Mouse (Mus musculus): ENCODE data around the gene E130218I03Rik. TPM values are rescaled to one million over a fixed set of nuclear protein-coding genes. Genes with fewer than 3 reads are reported as not detected.

Gene E130218I03Rik
- not detected in 2 replicates for polyA plus RNA-seq (2012; ENCODE audit: insufficient read depth, insufficient read length, missing spikeins)

- H3K4me1 ChIP-seq (ENCODE audit: control insufficient read depth, insufficient read depth, insufficient read length, low read length) = peaks cover 5% of the 10 kb centered on the region
- no peak within 1 kb of the TSS for H3K27ac ChIP-seq (replicated peaks; ENCODE audit: low read depth, low read length)
- peak within 1 kb of the TSS; percentile 93 for H3K4me3 ChIP-seq (ENCODE audit: insufficient read depth, low read depth, low read length)
Measured at GRCm38 (mm10) chr4:134243516-134244250, at the start of gene E130218I03Rik. TSS of gene E130218I03Rik (plus strand) at chr4:134243662.

GRCm38 (mm10) chr4:134199371-134199770, 44.1 kb upstream of the E130218I03Rik start:
- H3K4me3 ChIP-seq (ENCODE audit: insufficient read depth, low read depth, low read length) = no peak overlapping the region
- H3K4me1 ChIP-seq (ENCODE audit: control insufficient read depth, insufficient read depth, insufficient read length, low read length) = no peaks in the 10 kb centered on the region
- no peak overlapping the region for H3K27ac ChIP-seq (replicated peaks; ENCODE audit: low read depth, low read length)

- H3K27ac ChIP-seq (replicated peaks; ENCODE audit: low read depth, low read length) = no peak within 1 kb of the TSS
- no peak within 1 kb of the TSS for H3K4me3 ChIP-seq (ENCODE audit: insufficient read depth, low read depth, low read length)
- H3K4me1 ChIP-seq (ENCODE audit: control insufficient read depth, insufficient read depth, insufficient read length, low read length) = no peaks in the 10 kb centered on the region
Measured at GRCm38 (mm10) chr4:134202904-134203303, 40.6 kb upstream of the E130218I03Rik start, which contains the start of gene Gm7534. TSS of gene Gm7534 (minus strand) at chr4:134203004.

GRCm38 (mm10) chr4:134203340-134203896, 40.0 kb upstream of the E130218I03Rik start:
- Histone ChIP-seq H3K4me3 (ENCODE audit: insufficient read depth, low read depth, low read length) (no peak overlapping the region), H3K4me1 (ENCODE audit: control insufficient read depth, insufficient read depth, insufficient read length, low read length) (no peaks in the 10 kb centered on the region), H3K27ac (replicated peaks; ENCODE audit: low read depth, low read length) (no peak overlapping the region)

GRCm38 (mm10) chr4:134206488-134207053, 36.9 kb upstream of the E130218I03Rik start:
- no peak overlapping the region for H3K27ac ChIP-seq (replicated peaks; ENCODE audit: low read depth, low read length)
- H3K4me3 ChIP-seq (ENCODE audit: insufficient read depth, low read depth, low read length) = no peak overlapping the region
- H3K4me1 ChIP-seq (ENCODE audit: control insufficient read depth, insufficient read depth, insufficient read length, low read length) = no peaks in the 10 kb centered on the region

- H3K27ac ChIP-seq (replicated peaks; ENCODE audit: low read depth, low read length) = no peak overlapping the region
- H3K4me3 ChIP-seq (ENCODE audit: insufficient read depth, low read depth, low read length) = no peak overlapping the region
Measured at GRCm38 (mm10) chr4:134222793-134223600, 20.5 kb upstream of the E130218I03Rik start.

GRCm38 (mm10) chr4:134227194-134227593, 16.3 kb upstream of the E130218I03Rik start, which contains the start of gene Catsper4:
TSS of gene Catsper4 (minus strand) at chr4:134227383.
- Histone ChIP-seq H3K4me1 (ENCODE audit: control insufficient read depth, insufficient read depth, insufficient read length, low read length) (no peaks in the 10 kb centered on the region), H3K4me3 (ENCODE audit: insufficient read depth, low read depth, low read length) (no peak within 1 kb of the TSS), H3K27ac (replicated peaks; ENCODE audit: low read depth, low read length) (no peak within 1 kb of the TSS)

More at GRCm38 (mm10) chr4:134222793-134223600, 20.5 kb upstream of the E130218I03Rik start:
- no peaks in the 10 kb centered on the region for H3K4me1 ChIP-seq (ENCODE audit: control insufficient read depth, insufficient read depth, insufficient read length, low read length)

GRCm38 (mm10) chr4:134230431-134230830, 13.0 kb upstream of the E130218I03Rik start:
- no peak overlapping the region for H3K4me3 ChIP-seq (ENCODE audit: insufficient read depth, low read depth, low read length)
- no peaks in the 10 kb centered on the region for H3K4me1 ChIP-seq (ENCODE audit: control insufficient read depth, insufficient read depth, insufficient read length, low read length)
- no peak overlapping the region for H3K27ac ChIP-seq (replicated peaks; ENCODE audit: low read depth, low read length)

GRCm38 (mm10) chr4:134234876-134235275, 8.6 kb upstream of the E130218I03Rik start:
- Histone ChIP-seq H3K4me3 (ENCODE audit: insufficient read depth, low read depth, low read length) (no peak overlapping the region), H3K4me1 (ENCODE audit: control insufficient read depth, insufficient read depth, insufficient read length, low read length) (no peaks in the 10 kb centered on the region), H3K27ac (replicated peaks; ENCODE audit: low read depth, low read length) (no peak overlapping the region)

- Histone ChIP-seq H3K27ac (replicated peaks; ENCODE audit: low read depth, low read length) (no peak overlapping the region), H3K4me3 (ENCODE audit: insufficient read depth, low read depth, low read length) (no peak overlapping the region; the same call in 1 of the 2 replicates), H3K4me1 (ENCODE audit: control insufficient read depth, insufficient read depth, insufficient read length, low read length) (no peaks in the 10 kb centered on the region)
Measured at GRCm38 (mm10) chr4:134237582-134238278, 5.7 kb upstream of the E130218I03Rik start.

- Histone ChIP-seq H3K4me3 (ENCODE audit: insufficient read depth, low read depth, low read length) (no peak within 1 kb of the TSS; the same call in 1 of the 2 replicates), H3K4me1 (ENCODE audit: control insufficient read depth, insufficient read depth, insufficient read length, low read length) (no peaks in the 10 kb centered on the region), H3K27ac (replicated peaks; ENCODE audit: low read depth, low read length) (no peak within 1 kb of the TSS)
Measured at GRCm38 (mm10) chr4:134238279-134238651, 5.2 kb upstream of the E130218I03Rik start, which contains the start of gene Cnksr1. TSS of gene Cnksr1 (minus strand) at chr4:134238399.

GRCm38 (mm10) chr4:134238686-134239085, 4.8 kb upstream of the E130218I03Rik start:
- no peak overlapping the region for H3K4me3 ChIP-seq (ENCODE audit: insufficient read depth, low read depth, low read length)
- H3K4me1 ChIP-seq (ENCODE audit: control insufficient read depth, insufficient read depth, insufficient read length, low read length) = no peaks in the 10 kb centered on the region
- H3K27ac ChIP-seq (replicated peaks; ENCODE audit: low read depth, low read length) = no peak overlapping the region

GRCm38 (mm10) chr4:134245148-134245843, 1.8 kb downstream of the E130218I03Rik start, which contains the start of gene Zfp593:
TSS of gene Zfp593 (minus strand) at chr4:134245592.
- H3K4me3 ChIP-seq (ENCODE audit: insufficient read depth, low read depth, low read length) = peak within 1 kb of the TSS; percentile 93
- H3K4me1 ChIP-seq (ENCODE audit: control insufficient read depth, insufficient read depth, insufficient read length, low read length) = peaks cover 5% of the 10 kb centered on the region
- H3K27ac ChIP-seq (replicated peaks; ENCODE audit: low read depth, low read length) = no peak within 1 kb of the TSS

- H3K4me3 ChIP-seq (ENCODE audit: insufficient read depth, low read depth, low read length) = no peak overlapping the region
- H3K27ac ChIP-seq (replicated peaks; ENCODE audit: low read depth, low read length) = no peak overlapping the region
- H3K4me1 ChIP-seq (ENCODE audit: control insufficient read depth, insufficient read depth, insufficient read length, low read length) = peaks cover 5% of the 10 kb centered on the region
Measured at GRCm38 (mm10) chr4:134246256-134246655, 2.8 kb downstream of the E130218I03Rik start.

Measured in brown adipose tissue, adult 24 weeks (tissue).